21 mouse cellular contexts compared by ENCODE assay signal in genomic region chr6:144955887-144956547, GRCm38 (mm10).
DNase-seq lines count a peak whose midpoint lies in the region; ATAC-seq and TF ChIP-seq lines count a peak whose summit lies in the region.
"Had no signal": no experiment of that assay in that cellular context is flagged by ENCODE, and none has a peak within 500 bp of the region (broad histone marks: within the 10 kb centered on the region; RNA-seq: fewer than 3 reads in every experiment).

No protein-coding gene starts in this region.

- H3K36me3 ChIP-seq in forebrain, embryonic 10.5 days (replicated peaks), result no peaks in the 10 kb centered on the region
- no peaks in the 10 kb centered on the region for H3K36me3 ChIP-seq in forebrain, embryonic 15.5 days
- H3K36me3 ChIP-seq in lung, embryonic 16.5 days (ENCODE audit: control insufficient read depth, insufficient read depth, low read length), result no peaks in the 10 kb centered on the region
- no peaks in the 10 kb centered on the region for H3K36me3 ChIP-seq in lung, postnatal 0 days (ENCODE audit: insufficient read depth, low read length)
- no peaks in the 10 kb centered on the region for H3K36me3 ChIP-seq in stomach, embryonic 16.5 days (ENCODE audit: control insufficient read depth, insufficient read depth, low read length)
- H3K36me3 ChIP-seq: embryonic facial prominence, embryonic 12.5 days; forebrain, embryonic 12.5 days; G1E; heart, embryonic 12.5 days; hindbrain, embryonic 10.5 days had no signal

- H3K4me3 ChIP-seq in forebrain, embryonic 10.5 days, result no peak overlapping the region
- H3K4me3 ChIP-seq in forebrain, embryonic 15.5 days, result no peak overlapping the region
- H3K4me3 ChIP-seq in lung, embryonic 16.5 days (ENCODE audit: low read length), result no peak overlapping the region
- H3K4me3 ChIP-seq in lung, postnatal 0 days (ENCODE audit: low read depth, low read length), result no peak overlapping the region
- no peak overlapping the region for H3K4me3 ChIP-seq in stomach, embryonic 16.5 days (replicated peaks; ENCODE audit: low read length)
- H3K4me3 ChIP-seq: embryonic facial prominence, embryonic 12.5 days; forebrain, embryonic 12.5 days; heart, embryonic 12.5 days; hindbrain, embryonic 10.5 days had no signal

- no peak for ATAC-seq in forebrain, embryonic 15.5 days (replicated peaks)
- ATAC-seq in lung, embryonic 16.5 days (ENCODE audit: low read depth), result peak; percentile 80
- peak; percentile 82 for ATAC-seq in lung, postnatal 0 days
- no peak for ATAC-seq in stomach, embryonic 16.5 days (ENCODE audit: insufficient read depth, low FRiP score)
- ATAC-seq: CD4-positive, CD25-positive, alpha-beta regulatory T cell, adult 4 months; forebrain, postnatal 0 days had no signal

- H3K4me1 ChIP-seq in forebrain, embryonic 10.5 days, result peaks cover 8% of the 10 kb centered on the region
- no peaks in the 10 kb centered on the region for H3K4me1 ChIP-seq in forebrain, embryonic 15.5 days
- no peaks in the 10 kb centered on the region for H3K4me1 ChIP-seq in lung, embryonic 16.5 days (replicated peaks; ENCODE audit: control insufficient read depth, insufficient read depth, low read length)
- H3K4me1 ChIP-seq in lung, postnatal 0 days (ENCODE audit: insufficient read depth, low read depth, low read length), result no peaks in the 10 kb centered on the region
- no peaks in the 10 kb centered on the region for H3K4me1 ChIP-seq in stomach, embryonic 16.5 days (ENCODE audit: control insufficient read depth, insufficient read depth, low read length)
- H3K4me1 ChIP-seq: embryonic facial prominence, embryonic 12.5 days; forebrain, embryonic 12.5 days had no signal

- no peaks in the 10 kb centered on the region for H3K9me3 ChIP-seq in forebrain, embryonic 10.5 days
- H3K9me3 ChIP-seq in forebrain, embryonic 15.5 days, result no peaks in the 10 kb centered on the region
- no peaks in the 10 kb centered on the region for H3K9me3 ChIP-seq in lung, embryonic 16.5 days (ENCODE audit: control insufficient read depth, low read length)
- no peaks in the 10 kb centered on the region for H3K9me3 ChIP-seq in lung, postnatal 0 days (ENCODE audit: low read length)
- H3K9me3 ChIP-seq in stomach, embryonic 16.5 days (replicated peaks; ENCODE audit: control insufficient read depth, low read length), result no peaks in the 10 kb centered on the region
- H3K9me3 ChIP-seq: embryonic facial prominence, embryonic 12.5 days; forebrain, embryonic 12.5 days; heart, embryonic 12.5 days had no signal

- H3K27me3 ChIP-seq in forebrain, embryonic 10.5 days (ENCODE audit: poor library complexity, severe bottlenecking), result no peaks in the 10 kb centered on the region
- H3K27me3 ChIP-seq in forebrain, embryonic 15.5 days, result no peaks in the 10 kb centered on the region
- no peaks in the 10 kb centered on the region for H3K27me3 ChIP-seq in lung, embryonic 16.5 days (ENCODE audit: control insufficient read depth, insufficient read depth, low read depth, low read length)
- no peaks in the 10 kb centered on the region for H3K27me3 ChIP-seq in lung, postnatal 0 days (replicated peaks; ENCODE audit: insufficient read depth, low read length)
- no peaks in the 10 kb centered on the region for H3K27me3 ChIP-seq in stomach, embryonic 16.5 days (ENCODE audit: control insufficient read depth, insufficient read depth, low read length)
- H3K27me3 ChIP-seq: embryonic facial prominence, embryonic 12.5 days; forebrain, embryonic 12.5 days had no signal

- 75% methylated on average over 14 of the region's 14 CpGs for WGBS in forebrain, embryonic 10.5 days
- 59% methylated on average over 14 of the region's 14 CpGs for WGBS in forebrain, embryonic 15.5 days
- 18% methylated on average over 14 of the region's 14 CpGs for WGBS in lung, embryonic 16.5 days
- WGBS in lung, postnatal 0 days, result 25% methylated on average over 14 of the region's 14 CpGs
- WGBS in stomach, embryonic 16.5 days, result 50% methylated on average over 14 of the region's 14 CpGs

- TF ChIP-seq CTCF in lung, postnatal 0 days (IDR thresholded peaks at IDR 0.05), result no peak

- no peak overlapping the region for H3K9ac ChIP-seq in forebrain, embryonic 15.5 days (replicated peaks)
- peak overlapping the region; percentile 33; the same call in 1 of the 2 replicates for H3K9ac ChIP-seq in lung, embryonic 16.5 days (ENCODE audit: low read length)
- H3K9ac ChIP-seq in lung, postnatal 0 days (replicated peaks; ENCODE audit: low read depth), result no peak overlapping the region
- H3K9ac ChIP-seq in stomach, embryonic 16.5 days (ENCODE audit: low read length), result no peak overlapping the region
- H3K9ac ChIP-seq: embryonic facial prominence, embryonic 12.5 days; forebrain, embryonic 12.5 days; forebrain, postnatal 0 days; heart, embryonic 12.5 days had no signal

- no peak for TF ChIP-seq EP300 in lung, postnatal 0 days (IDR thresholded peaks at IDR 0.05)

- H3K27ac ChIP-seq in forebrain, embryonic 10.5 days, result 0 out of 2 replicates have a peak overlapping the region, but pooled peaks have one; percentile 46
- no peak overlapping the region for H3K27ac ChIP-seq in forebrain, embryonic 15.5 days (replicated peaks)
- H3K27ac ChIP-seq in lung, embryonic 16.5 days (ENCODE audit: low read length), result peak overlapping the region; percentile 26
- H3K27ac ChIP-seq in lung, postnatal 0 days (ENCODE audit: low read length), result peak overlapping the region; percentile 43; the same call in 1 of the 2 replicates
- 0 out of 2 replicates have a peak overlapping the region, but pooled peaks have one; percentile 21 for H3K27ac ChIP-seq in stomach, embryonic 16.5 days (ENCODE audit: low read length)
- H3K27ac ChIP-seq: embryonic facial prominence, embryonic 12.5 days; forebrain, embryonic 12.5 days; hindbrain, embryonic 10.5 days had no signal

- no peak for DNase-seq in forebrain, embryonic 10.5 days (ENCODE audit: extremely low spot score, low spot score)
- no peak for DNase-seq in lung, postnatal 14 days
- peak; percentile 44 for DNase-seq in lung, postnatal 0 days (ENCODE audit: low spot score)
- no peak for DNase-seq in spleen, postnatal 36 days (ENCODE audit: low spot score in 2 of 2)
- DNase-seq in layer of hippocampus, adult 9-11 months, result no peak
- DNase-seq: adrenal gland, adult 8-10 months; adrenal gland, postnatal 36 days; B cell, adult 2 months; cerebellum, adult 2 months; cerebellum, postnatal 14 days; forebrain, postnatal 0 days; gastrocnemius, postnatal 14 days had no signal

- H3K4me2 ChIP-seq in forebrain, embryonic 15.5 days (replicated peaks), result no peak overlapping the region
- no peak overlapping the region for H3K4me2 ChIP-seq in lung, embryonic 16.5 days (ENCODE audit: low read depth, low read length)
- H3K4me2 ChIP-seq in lung, postnatal 0 days (replicated peaks; ENCODE audit: low read depth, low read length), result no peak overlapping the region
- H3K4me2 ChIP-seq in stomach, embryonic 16.5 days (ENCODE audit: low read depth, low read length), result no peak overlapping the region
- H3K4me2 ChIP-seq: embryonic facial prominence, embryonic 12.5 days; forebrain, embryonic 12.5 days; heart, embryonic 12.5 days had no signal

Comparison
In these comparisons a context has a peak if more than half of its experiments do, and no peak if none do; other contexts are left out.
1. ATAC-seq: peak in lung, embryonic 16.5 days (single experiment) and lung, postnatal 0 days (single experiment); none in forebrain, embryonic 15.5 days (single experiment) and stomach, embryonic 16.5 days (single experiment).